Mouse (Mus musculus): Measurements from ENCODE around the gene Ppp3ca.

Gene Ppp3ca

DNA sequence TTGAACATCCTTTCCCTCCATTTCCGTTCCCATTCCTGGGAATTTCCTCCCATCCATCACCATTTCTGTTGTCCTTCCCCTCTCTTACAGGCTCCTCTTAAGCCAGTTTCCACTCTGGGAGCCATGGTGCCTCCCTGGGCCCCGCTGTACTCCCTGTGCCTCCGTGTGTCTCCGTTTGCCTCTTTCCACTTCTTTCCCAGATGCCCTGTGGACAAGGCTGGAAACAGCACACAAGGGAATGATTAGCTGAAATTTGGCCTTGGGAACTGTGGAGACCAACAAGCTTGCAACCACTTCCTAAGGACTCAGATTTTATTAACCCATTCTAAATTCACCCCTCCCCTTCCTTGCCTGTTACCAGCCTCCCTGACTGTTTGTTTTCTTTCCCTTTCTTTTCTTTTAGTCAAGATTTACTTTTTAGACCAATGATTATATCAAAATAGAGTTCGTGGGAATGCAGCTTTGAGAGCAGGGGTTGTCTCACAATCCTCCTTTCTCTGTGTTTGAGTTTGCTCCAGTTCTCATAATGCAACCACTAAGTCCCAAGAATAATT is 93.9 kb downstream of the Ppp3ca start:
- DNase-seq (ENCODE audit: low spot score in 2 of 2) = no peak

GRCm38 (mm10) chr3:136765569-136765968 is 95.6 kb downstream of the Ppp3ca start:
- no peak for DNase-seq (ENCODE audit: low spot score in 2 of 2)

- DNase-seq (ENCODE audit: low spot score in 2 of 2) = peak; percentile 25 to 31
These were observed 99.0 kb downstream of the Ppp3ca start for GRCm38 (mm10) chr3:136768775-136769485.

DNA sequence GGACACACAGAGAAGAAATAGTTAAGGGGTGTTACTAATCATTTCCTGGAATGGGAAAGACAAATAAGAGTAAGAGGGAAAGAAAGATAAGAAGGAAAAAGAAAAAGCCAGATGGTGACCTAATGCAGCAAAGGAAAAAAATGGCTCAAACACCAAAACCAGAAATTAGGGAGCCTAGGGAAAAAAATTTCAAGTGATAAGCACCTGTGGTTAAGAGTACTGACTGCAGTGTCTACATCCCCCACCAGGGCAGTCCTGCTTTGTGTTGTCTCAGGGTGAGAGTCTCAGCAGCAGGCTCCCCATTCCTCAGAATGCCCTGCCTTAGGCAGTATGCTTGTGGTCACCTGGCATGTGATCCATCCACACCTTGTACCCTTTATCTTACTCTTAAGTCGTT is 99.6 kb downstream of the Ppp3ca start:
- DNase-seq (ENCODE audit: low spot score in 2 of 2) = no peak

DNA sequence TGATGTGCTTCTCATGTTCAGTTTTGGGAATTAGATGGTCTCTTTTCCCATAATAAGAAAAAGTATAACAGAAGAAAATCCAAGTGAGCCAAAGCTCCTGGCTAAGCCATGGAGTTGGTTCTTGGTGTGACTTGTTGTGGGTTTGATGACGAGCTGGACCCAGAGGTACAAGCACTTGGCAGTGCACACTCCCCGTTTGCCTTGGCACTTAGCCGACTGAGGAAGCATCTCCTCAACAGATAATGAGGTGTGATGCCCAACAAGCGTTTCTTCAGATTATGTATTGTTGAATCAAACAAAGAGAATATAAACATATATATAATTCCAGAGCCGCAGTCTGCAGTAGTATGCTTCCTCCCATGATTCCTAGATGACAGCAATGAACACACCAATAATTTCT is 101.8 kb downstream of the Ppp3ca start:
- DNase-seq (ENCODE audit: low spot score in 2 of 2) = no peak

DNA sequence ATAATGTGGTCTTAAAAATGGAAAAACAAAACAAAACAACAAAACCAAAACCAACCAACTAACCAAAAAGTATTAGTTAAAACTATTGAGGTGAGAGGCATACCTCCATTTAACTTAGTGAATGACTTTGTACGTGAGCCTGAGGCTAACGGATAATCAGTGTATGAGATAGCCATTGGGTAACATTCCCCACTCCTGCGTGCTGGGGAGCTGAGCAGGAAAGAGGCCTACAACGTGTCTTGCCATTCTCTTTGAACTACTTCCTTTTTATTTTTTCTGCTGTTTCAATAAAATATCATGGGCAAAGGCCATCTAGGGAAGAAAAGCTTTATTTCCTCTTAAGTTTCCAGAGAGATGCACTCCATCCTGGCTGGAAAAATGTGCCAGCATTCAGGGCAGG is 103.3 kb downstream of the Ppp3ca start:
- DNase-seq (ENCODE audit: low spot score in 2 of 2) = no peak

DNA sequence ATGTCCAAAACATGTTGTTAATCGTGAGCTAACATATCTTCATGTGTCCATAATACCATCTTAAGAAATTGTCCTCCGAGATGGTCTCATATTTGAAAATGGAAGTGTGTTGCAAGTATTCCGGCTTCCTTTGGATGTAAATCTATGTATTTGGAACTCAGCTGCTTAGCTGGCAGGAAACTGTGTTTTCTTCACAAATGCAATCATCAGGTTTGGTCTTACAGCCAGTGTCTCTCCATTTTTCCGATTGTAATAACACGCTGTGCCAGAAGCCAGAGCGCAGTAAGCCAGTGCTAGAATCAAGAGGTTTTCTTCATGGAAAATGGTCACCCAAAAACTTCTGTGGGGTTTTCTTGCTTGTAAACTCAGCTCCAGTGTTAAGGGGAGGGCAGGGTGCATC is 104.3 kb downstream of the Ppp3ca start:
- no peak for DNase-seq (ENCODE audit: low spot score in 2 of 2)

DNA sequence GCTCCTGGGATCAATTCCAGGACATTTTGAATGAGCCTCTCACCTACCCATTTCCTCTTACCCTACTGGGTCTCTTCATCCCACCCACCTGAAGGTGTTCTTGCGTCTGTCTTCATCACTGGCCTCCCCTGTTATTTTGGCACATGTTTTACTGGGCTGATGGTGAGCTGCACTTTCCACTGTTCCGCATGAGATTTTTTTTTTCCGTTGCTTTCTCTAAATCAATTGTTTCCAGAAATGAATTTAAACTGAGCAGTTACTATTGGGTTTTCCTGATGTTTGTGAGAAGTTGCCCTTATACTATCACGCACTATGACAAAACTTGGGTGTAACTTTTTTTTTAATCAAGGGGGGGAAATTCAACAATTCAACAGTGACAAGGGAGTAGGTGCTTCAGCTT is 106.6 kb downstream of the Ppp3ca start:
- no peak for DNase-seq (ENCODE audit: low spot score in 2 of 2)

- DNase-seq (ENCODE audit: low spot score in 2 of 2) = no peak
These were observed 107.5 kb downstream of the Ppp3ca start for GRCm38 (mm10) chr3:136777380-136777779.

DNA sequence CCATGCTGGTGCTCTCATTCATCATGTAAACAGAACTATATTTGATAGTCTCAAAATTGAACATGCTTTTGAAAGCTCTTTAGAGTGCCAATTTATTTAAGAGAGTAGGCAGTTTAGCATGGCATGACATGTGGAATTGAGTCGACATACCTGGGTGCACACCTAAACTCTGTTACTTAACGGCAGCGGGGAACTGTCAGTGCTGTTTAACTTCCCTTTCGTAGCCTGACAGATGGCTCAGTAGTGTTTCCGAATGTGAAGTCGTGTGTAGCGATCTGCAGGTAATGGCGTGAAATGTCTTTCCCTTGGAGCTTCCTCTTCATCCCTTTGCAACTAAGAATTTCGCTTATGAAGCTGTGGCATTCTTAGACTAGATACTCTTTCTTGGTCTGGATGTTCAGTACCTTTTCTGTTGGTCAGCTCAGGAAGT is 107.9 kb downstream of the Ppp3ca start:
- no peak for DNase-seq (ENCODE audit: low spot score in 2 of 2)

DNA sequence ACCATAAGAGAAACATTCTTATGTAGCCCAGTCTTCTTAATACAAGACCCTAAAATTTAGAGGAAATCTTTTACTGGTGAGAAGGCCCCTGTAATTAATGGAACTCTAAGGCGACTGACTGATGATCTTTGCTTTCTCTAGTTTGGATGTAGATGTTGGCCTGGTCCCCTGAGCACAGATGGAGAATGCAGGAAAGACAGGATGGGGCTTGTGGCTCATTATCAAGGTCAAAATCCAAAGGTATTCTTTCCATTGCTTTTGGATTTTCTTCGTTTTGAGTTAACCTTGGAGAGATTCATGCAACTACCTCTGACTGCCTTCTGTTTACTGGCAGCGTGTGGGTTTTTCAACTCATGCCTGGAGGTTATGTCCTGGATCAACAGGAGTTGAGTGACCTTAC is 110.4 kb downstream of the Ppp3ca start:
- no peak for DNase-seq (ENCODE audit: low spot score in 2 of 2)

- DNase-seq (ENCODE audit: low spot score in 2 of 2) = no peak
These were observed 112.1 kb downstream of the Ppp3ca start for GRCm38 (mm10) chr3:136782058-136782457.

DNA sequence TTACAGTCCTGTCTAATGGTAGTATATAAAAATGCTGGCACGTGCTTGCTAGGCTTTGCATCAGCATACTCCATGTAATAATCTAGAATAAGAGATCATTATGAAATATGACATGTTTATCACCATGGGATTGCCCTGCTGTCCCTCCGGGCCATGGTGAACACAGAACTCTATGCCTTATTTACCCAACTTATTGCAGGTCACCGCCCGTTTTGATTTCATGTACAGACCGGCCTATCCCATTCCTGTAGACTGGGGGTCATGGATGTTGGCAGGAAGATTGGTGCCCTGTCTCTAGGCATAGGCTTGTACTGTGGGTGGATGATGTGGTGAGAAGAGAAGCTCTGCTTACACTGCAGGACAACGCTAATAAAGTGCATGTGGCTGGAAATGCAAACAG is 115.8 kb downstream of the Ppp3ca start:
- no peak for DNase-seq (ENCODE audit: low spot score in 2 of 2)

- DNase-seq (ENCODE audit: low spot score in 2 of 2) = no peak
These were observed 120.4 kb downstream of the Ppp3ca start for GRCm38 (mm10) chr3:136790261-136790871.

DNA sequence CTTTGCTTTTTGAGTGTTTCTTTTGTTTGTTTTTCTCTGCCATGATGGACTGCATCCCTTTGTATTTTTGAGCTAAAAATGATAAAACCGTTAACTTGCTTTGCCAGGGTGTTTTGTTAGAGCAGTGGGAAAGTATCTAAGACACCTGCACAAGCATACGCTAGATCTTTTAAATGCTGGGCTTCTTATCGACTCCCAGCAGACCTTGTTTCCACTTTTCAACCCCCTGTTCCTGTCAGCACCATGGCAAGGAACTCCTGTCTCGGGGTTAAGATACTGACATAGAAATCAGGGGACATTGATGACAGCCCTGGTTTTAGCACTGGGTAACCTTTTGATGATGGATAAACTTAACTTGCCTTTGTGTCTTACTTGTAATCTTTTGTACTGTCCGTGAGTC is 121.5 kb downstream of the Ppp3ca start:
- DNase-seq (ENCODE audit: low spot score in 2 of 2) = no peak

DNA sequence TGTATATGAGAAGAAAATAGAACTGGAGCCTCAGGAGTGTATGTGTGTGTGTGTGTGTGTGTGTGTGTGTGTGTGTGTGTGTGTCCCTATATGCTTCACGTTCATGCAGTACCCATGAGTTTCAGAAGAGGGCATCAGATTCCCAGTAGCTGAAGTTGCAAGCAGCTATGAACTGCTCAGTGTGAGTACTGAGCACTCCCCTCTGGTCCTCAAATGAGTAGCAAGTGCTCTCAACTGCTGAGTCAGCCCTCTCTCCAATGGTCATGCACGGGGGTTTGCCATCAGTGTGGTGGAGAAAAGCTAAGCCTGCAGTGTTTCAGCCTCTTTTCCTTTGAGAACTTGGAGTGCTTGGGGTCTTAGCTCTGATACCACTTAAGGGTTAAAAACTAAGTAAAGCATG is 122.0 kb downstream of the Ppp3ca start:
- no peak for DNase-seq (ENCODE audit: low spot score in 2 of 2)

- no peak for DNase-seq (ENCODE audit: low spot score in 2 of 2)
These were observed 123.5 kb downstream of the Ppp3ca start for GRCm38 (mm10) chr3:136793411-136793810.

- no peak for DNase-seq (ENCODE audit: low spot score in 2 of 2)
These were observed 124.7 kb downstream of the Ppp3ca start for GRCm38 (mm10) chr3:136794426-136795217.

DNA sequence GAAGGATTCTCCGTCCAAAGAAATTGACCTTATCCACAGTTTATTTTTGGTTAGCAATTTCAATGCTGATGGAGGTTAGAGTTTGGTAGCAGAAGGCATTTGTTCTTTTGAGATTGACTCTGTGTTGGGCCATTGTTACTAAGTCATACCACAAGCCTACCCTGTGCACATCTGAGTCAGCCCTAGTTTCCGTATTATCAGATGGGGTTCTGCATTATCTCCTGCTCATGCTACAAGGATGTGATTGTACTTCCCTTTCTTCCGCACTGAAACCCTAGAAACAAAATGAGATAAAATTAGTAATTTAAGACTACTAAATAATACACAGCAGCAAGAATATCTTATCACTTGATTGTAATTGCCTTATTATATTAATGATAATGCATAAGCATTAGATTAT is 129.0 kb downstream of the Ppp3ca start:
- no peak for DNase-seq (ENCODE audit: low spot score in 2 of 2)

- peak; percentile 67 to 77 for DNase-seq (ENCODE audit: low spot score in 2 of 2)
These were observed 132.7 kb downstream of the Ppp3ca start for GRCm38 (mm10) chr3:136802595-136802994.

GRCm38 (mm10) chr3:136805897-136806296 is 136.0 kb downstream of the Ppp3ca start:
- DNase-seq (ENCODE audit: low spot score in 2 of 2) = no peak

- DNase-seq (ENCODE audit: low spot score in 2 of 2) = no peak
These were observed 140.3 kb downstream of the Ppp3ca start for GRCm38 (mm10) chr3:136810271-136810670.

DNA sequence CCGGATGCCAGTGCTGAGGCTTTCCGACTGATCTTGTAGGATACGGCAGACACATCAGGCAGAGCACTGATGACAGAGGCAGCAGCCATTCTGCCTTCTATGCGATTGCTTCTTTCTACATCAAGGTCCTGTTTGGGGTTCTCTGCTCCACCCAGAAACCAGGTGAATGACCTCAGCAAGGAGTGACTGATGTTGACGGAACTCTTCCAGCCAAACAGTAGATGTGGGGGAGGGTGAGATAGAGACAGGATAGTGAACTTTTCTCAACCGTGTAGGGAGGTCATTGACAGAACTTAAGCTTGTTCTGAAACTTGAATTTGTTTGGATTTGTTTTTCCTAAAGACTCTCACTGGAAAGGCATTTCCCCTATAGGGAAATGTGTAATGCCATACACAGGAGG is 142.2 kb downstream of the Ppp3ca start:
- no peak for DNase-seq (ENCODE audit: low spot score in 2 of 2)
